Mouse (Mus musculus) thymus, postnatal 4 days (tissue): ENCODE results near the gene Pafah1b2.
A peak's percentile ranks its signal among the peaks of the same experiment; 100 is the strongest.

Experiments used
- DNase-seq: peaks from one replicate; pipeline ENCODE4 v3.0.0; 2021

The Pafah1b2 gene

GRCm38 (mm10) chr9:45939794-45940193 is 72.7 kb downstream of the Pafah1b2 start:
- no peak for DNase-seq

DNA sequence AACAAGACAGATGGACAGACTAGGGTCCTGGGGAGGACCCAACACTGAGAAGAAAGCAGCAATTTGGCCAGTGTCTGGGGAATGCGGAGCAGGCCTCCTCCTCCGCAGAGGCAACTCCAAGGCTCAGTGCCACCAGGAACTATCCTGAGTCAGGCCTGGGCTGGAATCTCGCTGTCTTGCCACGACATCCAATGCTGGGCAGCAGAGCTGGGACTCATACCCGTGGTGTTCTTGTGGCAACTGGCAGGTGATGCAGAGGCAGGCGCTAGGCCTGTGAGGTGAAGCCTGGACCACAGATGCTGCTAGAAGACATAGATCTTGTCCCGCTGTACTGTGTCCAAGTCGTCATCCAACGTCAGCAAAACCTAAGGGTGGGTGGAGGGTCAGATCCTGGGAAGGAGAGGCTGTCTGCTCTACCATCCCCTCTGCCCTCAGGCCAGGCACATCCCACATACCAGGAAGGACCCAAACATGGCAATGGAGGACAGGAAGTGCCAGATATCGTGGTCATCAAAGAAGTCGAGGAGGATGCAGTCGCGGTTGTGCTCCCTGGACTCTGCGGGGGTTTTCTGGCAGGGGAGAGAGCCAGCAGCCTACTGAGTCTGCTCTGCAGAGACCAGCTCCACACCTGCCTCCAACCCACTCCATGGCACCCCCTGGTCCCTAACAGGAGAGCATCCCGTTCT is 73.4 kb downstream of the Pafah1b2 start:
- no peak for DNase-seq

DNA sequence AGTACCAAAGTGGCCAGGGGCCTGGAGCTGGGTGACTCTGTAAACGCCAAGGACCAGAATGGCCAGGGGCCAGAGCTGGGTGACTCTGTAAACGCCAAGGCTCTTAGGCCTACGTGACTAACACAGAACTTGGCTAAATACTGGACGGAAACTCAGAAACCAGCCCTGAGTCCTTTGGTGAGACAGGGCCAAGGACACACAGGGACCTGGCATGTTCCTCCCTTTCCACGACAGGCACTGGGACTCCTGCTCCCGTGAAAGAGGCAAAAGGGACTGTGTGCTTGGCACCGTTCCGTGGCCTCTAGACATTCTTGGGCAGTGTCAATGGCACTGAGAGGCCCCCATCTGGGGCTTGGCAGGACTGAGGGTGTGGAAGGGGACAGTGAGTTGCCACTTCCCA is 74.4 kb downstream of the Pafah1b2 start:
- DNase-seq, result no peak

DNA sequence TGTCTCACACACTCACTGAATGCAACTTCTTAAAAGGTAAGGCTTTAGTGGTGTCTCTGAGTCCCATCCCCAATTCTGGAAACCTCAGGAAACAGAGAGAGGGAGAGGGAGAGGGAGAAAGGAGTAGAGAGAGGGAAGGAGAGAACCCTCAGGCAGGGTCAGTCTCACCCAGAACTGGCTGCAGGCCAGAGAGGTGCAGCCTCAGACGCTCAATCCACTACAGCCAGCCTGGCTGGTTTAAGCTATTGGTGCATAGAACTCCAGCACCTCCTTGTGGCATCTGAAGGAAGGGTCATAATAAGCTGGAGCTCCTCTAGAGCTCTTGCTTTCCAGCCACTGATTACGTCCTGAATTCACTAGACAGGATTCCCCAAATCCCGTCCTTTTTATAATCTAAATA is 75.6 kb downstream of the Pafah1b2 start:
- DNase-seq, result peak; percentile 61

DNA sequence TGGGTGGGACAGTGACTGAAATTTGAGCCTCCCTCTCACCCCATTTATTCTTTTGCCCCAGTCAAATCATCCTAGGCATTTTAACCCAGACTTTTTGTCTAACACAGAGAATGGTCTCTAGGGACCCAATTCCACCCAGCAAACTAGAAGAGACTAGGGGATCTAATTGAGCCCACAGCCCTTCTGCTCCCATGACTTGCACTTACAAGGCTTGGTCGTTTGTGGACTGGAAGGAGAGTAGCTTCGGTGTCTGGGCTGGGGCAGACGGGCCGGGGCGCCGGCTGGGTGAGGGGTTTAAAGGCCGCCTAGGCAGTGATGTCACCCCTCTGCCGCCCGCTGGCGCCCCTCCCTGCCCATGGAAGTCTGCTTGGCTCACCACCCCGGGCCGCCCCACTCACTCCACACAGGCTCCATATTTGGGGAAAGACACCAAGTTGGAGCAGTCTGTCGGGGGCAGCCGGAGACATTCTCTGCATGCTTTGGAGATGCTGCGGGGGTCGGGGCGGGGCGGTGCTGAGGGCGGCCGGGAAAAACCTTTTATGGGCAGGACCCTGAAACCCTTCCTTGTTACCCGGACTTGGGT is 76.8 kb downstream of the Pafah1b2 start, which contains the start of gene Tagln:
Tagln (minus strand) TSS at position 431 of the 583 bp plus-strand sequence.
- no peak for DNase-seq

GRCm38 (mm10) chr9:45932571-45933415 is 79.7 kb downstream of the Pafah1b2 start:
- no peak for DNase-seq

DNA sequence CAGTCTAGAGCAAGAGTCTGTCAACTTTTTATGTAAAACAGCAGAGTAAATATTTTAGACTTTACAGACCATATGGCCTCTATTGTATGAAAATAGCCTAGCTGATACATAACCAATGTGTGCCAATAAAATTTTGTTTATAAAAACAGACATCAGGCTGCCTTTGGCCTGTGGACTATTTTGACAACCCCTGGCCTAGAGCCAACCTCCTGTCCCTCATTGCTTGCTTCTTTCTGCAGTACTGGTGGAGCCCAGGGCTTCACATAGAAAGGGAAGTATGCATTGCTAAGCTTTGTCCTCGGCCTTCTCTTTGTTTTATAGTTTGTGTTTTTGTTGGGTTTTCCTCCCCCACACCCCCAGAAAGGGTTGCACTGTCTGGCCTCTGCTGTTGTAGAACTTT is 80.5 kb downstream of the Pafah1b2 start:
- no peak for DNase-seq

GRCm38 (mm10) chr9:45929285-45929684 is 83.2 kb downstream of the Pafah1b2 start:
- DNase-seq, result no peak

DNA sequence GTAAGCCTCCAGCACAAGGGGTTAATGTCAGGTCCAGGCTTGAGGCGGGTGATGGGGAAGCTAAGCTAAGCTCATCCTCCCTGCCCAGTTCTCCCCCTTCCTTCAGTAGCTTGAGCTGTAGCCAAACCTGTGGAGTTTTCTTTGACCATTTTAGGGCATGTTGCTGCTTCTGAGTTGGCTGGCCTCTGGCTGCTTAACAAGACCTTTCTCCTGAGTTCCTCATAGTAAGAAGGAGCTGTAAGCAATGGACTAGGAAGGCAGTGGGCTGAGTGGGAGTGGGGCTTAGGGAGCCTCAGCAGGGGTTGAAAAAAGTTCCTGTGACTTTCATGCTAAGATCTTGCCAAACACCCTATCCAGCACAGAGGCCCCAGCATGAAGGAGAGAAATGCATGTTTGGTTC is 92.6 kb downstream of the Pafah1b2 start:
- no peak for DNase-seq

DNA sequence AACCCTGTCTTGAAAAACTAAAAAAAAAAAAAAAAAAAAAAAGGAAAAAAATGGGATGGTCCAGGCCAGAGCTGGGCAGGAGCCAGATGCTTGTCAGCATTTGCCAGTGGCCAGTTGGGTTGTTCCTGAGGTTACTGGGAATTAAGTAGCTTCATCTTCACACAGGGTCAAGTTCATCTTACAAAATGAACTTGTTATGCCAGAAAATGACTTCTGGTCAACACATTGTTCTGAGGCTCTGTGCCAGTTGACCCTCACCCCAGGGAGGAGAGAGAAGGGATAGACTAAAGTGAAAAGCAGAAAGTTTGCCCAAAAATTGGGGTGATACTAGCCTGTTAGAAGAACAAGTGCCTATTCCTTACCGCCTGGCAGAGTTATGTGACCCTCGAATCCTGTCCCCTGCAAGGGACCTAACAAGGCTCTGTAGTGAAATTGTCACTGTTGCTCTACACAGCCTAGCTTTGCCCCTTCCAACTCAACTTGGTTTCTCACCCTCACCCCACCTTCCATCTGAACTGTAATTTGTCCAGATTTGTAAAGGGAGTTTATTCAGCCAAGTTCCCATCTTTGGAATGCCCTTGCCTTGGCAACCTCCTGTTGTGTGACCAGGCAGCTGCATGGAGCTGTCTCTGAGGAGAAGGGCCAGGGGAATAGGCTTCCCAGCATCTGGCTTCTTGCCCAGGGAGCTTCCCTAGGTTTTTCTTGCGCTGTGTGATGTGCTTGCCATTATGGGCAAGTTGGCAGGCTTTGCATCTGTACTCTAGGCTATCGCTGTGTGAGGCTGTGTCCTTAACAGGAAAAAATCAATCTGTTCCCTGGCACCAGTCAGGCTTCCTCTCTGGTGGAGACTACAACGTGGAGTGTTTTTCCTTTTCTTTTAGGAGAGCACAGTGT is 95.2 kb downstream of the Pafah1b2 start:
- DNase-seq, result no peak

DNA sequence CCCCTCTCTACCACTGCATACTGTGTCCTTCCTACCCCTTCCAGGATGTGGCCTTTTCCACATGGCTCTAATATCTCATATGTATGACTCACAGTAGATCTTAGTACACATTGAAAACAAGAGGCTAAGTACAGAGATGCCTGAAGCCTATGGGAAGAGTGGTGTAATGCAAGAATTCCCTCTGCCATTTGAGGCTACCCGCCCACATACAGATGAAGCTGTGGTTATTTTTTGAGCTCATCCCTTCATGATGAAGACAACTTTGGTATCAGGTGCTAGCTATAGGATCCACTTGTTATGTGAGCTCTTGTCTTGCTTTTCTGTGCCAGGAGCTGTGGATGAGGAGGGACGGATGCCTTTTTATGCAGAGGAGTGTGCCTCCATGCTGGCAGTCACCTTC is 96.8 kb downstream of the Pafah1b2 start:
- no peak for DNase-seq
